Mouse (Mus musculus) heart, postnatal 25 days (tissue): ENCODE measurements around the gene Hoxd8. TPM values are rescaled to one million over a fixed set of nuclear protein-coding genes. Genes with fewer than 3 reads are reported as not detected.

Source experiments
- DNase-seq: peaks from one replicate; pipeline ENCODE4 v3.0.0; 2022; ENCODE audit warnings: low spot score
- intact Hi-C: fragments of 180-260 bp; cut with DNase I; formaldehyde crosslinking; loops from one replicate; pipeline ENCODE4 v1.15.1; 2025
- total RNA-seq, 2 experiments: library from RNA; stranded (reverse); gene quantifications; 2 replicates each; pipeline ENCODE4 v1.2.3; 2021

The Hoxd8 gene
- total RNA-seq, 2 experiments from 2014 or later: 1.0 to 1.2 TPM

- intact Hi-C loops: no loop called here
- no peak for DNase-seq
These were observed 22.6 kb upstream of the Hoxd8 start for GRCm38 (mm10) chr2:74681594-74682531.

- intact Hi-C loops: no loop called here
These were observed 21.6 kb upstream of the Hoxd8 start for GRCm38 (mm10) chr2:74682796-74683195.

GRCm38 (mm10) chr2:74683471-74683951, 20.9 kb upstream of the Hoxd8 start:
- intact Hi-C loops: no loop called here
- no peak for DNase-seq

More at GRCm38 (mm10) chr2:74682796-74683195, 21.6 kb upstream of the Hoxd8 start:
- DNase-seq: no peak

GRCm38 (mm10) chr2:74684106-74684505, 20.3 kb upstream of the Hoxd8 start:
- intact Hi-C loops: no loop called here
- no peak for DNase-seq

- DNase-seq: no peak
- intact Hi-C loops: no loop called here
These were observed 19.3 kb upstream of the Hoxd8 start for GRCm38 (mm10) chr2:74685059-74685603.

GRCm38 (mm10) chr2:74686301-74686987, 18.0 kb upstream of the Hoxd8 start:
- intact Hi-C loops: no loop called here
- DNase-seq: no peak

- intact Hi-C loops: no loop called here
- DNase-seq: no peak
These were observed 17.3 kb upstream of the Hoxd8 start for GRCm38 (mm10) chr2:74686988-74687697.

GRCm38 (mm10) chr2:74687698-74688555, 16.5 kb upstream of the Hoxd8 start:
- intact Hi-C loops: no loop called here
- no peak for DNase-seq

GRCm38 (mm10) chr2:74688795-74689573, 15.4 kb upstream of the Hoxd8 start:
- intact Hi-C loops: no loop called here
- no peak for DNase-seq

GRCm38 (mm10) chr2:74689574-74690337, 14.7 kb upstream of the Hoxd8 start:
- DNase-seq: no peak
- intact Hi-C loops: loop anchor here (5.0 kb wide), 1 partner anchor 37 kb away; no protein-coding TSS in a partner anchor

GRCm38 (mm10) chr2:74690338-74690716, 14.1 kb upstream of the Hoxd8 start:
- intact Hi-C loops: loop anchor here (5.0 kb wide), 1 partner anchor 38 kb away; no protein-coding TSS in a partner anchor
- DNase-seq: no peak

- no peak for DNase-seq
- intact Hi-C loops: loop anchor here (5.0 kb wide), 1 partner anchor 39 kb away; no protein-coding TSS in a partner anchor
These were observed 13.1 kb upstream of the Hoxd8 start, which contains the start of gene Hoxd10 for GRCm38 (mm10) chr2:74691022-74691951. Gene Hoxd10, plus strand, starts transcription at chr2:74691924.

- intact Hi-C loops: loop anchor here (5.0 kb wide), 1 partner anchor 40 kb away; no protein-coding TSS in a partner anchor
- no peak for DNase-seq
These were observed 12.2 kb upstream of the Hoxd8 start for GRCm38 (mm10) chr2:74691995-74692807.

GRCm38 (mm10) chr2:74692808-74693431, 11.5 kb upstream of the Hoxd8 start:
- intact Hi-C loops: loop anchor here (5.0 kb wide), 1 partner anchor 41 kb away; no protein-coding TSS in a partner anchor
- no peak for DNase-seq

GRCm38 (mm10) chr2:74693432-74693827, 11.0 kb upstream of the Hoxd8 start:
- intact Hi-C loops: loop anchor here (5.0 kb wide), 1 partner anchor 41 kb away; no protein-coding TSS in a partner anchor

More at GRCm38 (mm10) chr2:74693432-74693827, 11.0 kb upstream of the Hoxd8 start:
- DNase-seq: no peak
